Mouse (Mus musculus) lung, embryonic 14.5 days (tissue): ENCODE results near the gene Akap2. TPM values are rescaled to one million over a fixed set of nuclear protein-coding genes. Genes with fewer than 3 reads are reported as not detected.

Experiments used
- ATAC-seq: fragments of 200-750 bp; cut with Nextera tagmentation; 2 replicates; pipeline ENCODE4 v1.8.0; 2017; ENCODE audit warnings: mild to moderate bottlenecking, moderate TSS enrichment, moderate library complexity; ENCODE audit not compliant: insufficient read depth
- DNase-seq: peaks from one replicate; pipeline ENCODE4 v3.0.0-alpha.2; 2015
- H3K27ac ChIP-seq: fragments of 300-500 bp; sonication (generic); 2 replicates; pipeline ENCODE4 v1.5.1; 2014; ENCODE audit warnings: low read depth, mild to moderate bottlenecking, moderate library complexity
- H3K27me3 ChIP-seq: fragments of 300-500 bp; sonication (generic); 2 replicates; pipeline ENCODE4 v1.6.1; 2014; ENCODE audit warnings: low read length, control low read depth; ENCODE audit not compliant: insufficient read depth
- H3K36me3 ChIP-seq: fragments of 300-500 bp; sonication (generic); 2 replicates; pipeline ENCODE4 v1.6.1; 2014; ENCODE audit warnings: control low read depth; ENCODE audit not compliant: insufficient read depth
- H3K4me1 ChIP-seq: fragments of 300-500 bp; sonication (generic); 2 replicates; pipeline ENCODE4 v1.6.1; 2014; ENCODE audit warnings: antibody characterized with exemption, control low read depth; ENCODE audit not compliant: insufficient read depth
- H3K4me2 ChIP-seq: fragments of 300-500 bp; sonication (generic); 2 replicates; pipeline ENCODE4 v1.6.1; 2014; ENCODE audit warnings: mild to moderate bottlenecking
- H3K4me3 ChIP-seq: fragments of 300-500 bp; sonication (generic); 2 replicates; pipeline ENCODE4 v1.5.1; 2014; ENCODE audit warnings: low read depth, low read length
- H3K9ac ChIP-seq: fragments of 300-500 bp; sonication (generic); 2 replicates; pipeline ENCODE4 v1.6.1; 2014
- H3K9me3 ChIP-seq: fragments of 300-500 bp; sonication (generic); 2 replicates; pipeline ENCODE4 v1.6.1; 2016; ENCODE audit warnings: low read depth, low read length, control low read depth
- CTCF ChIP-seq: IDR thresholded peaks from 2 replicates; pipeline ENCODE4 v1.5.1; 2016; ENCODE audit warnings: antibody characterized with exemption, low read depth
- WGBS: fragments of 180-500 bp; shearing (Covaris S2); extraction: QIAGEN DNeasy Blood & Tissue Kit; methylation state at CpG from one replicate; pipeline ENCODE4 v1.1.7; 2014; 5-methylcytosine and 5-hydroxymethylcytosine counted together
- polyA plus RNA-seq: library from polyadenylated mRNA; unstranded; fragments of >200 nt; fragmentation: Nextera tagmentation; extraction: Ambion mirVana; gene quantifications from 2 replicates; pipeline ENCODE4 v1.2.1, GENCODE M21; 2014

Akap2 gene
- polyA plus RNA-seq, 1 experiment from 2014 or later, result 51.9 TPM

GRCm38 (mm10) chr4:57861166-57861565, 143.7 kb downstream of the Akap2 start:
- WGBS, result 59% methylated on average over 6 of the region's 6 CpGs
- Histone ChIP-seq H3K4me1 (peaks cover 8% of the 10 kb centered on the region), H3K27me3 (no peaks in the 10 kb centered on the region), H3K4me3 (no peak overlapping the region), H3K36me3 (peaks cover 37% of the 10 kb centered on the region), H3K27ac (no peak overlapping the region), H3K9me3 (no peaks in the 10 kb centered on the region), H3K9ac (no peak overlapping the region), H3K4me2 (no peak overlapping the region)
- no peak for DNase-seq
- TF ChIP-seq CTCF, result no peak
- no peak for ATAC-seq

- ATAC-seq, result no peak
- no peak overlapping the region for H3K4me3 ChIP-seq
- no peak overlapping the region for H3K27ac ChIP-seq
- no peaks in the 10 kb centered on the region for H3K27me3 ChIP-seq
- 46% methylated on average over 8 of the region's 8 CpGs for WGBS
- H3K36me3 ChIP-seq, result peaks cover 30% of the 10 kb centered on the region
- H3K4me2 ChIP-seq, result peak overlapping the region; percentile 12; the same call in 1 of the 2 replicates
- H3K9me3 ChIP-seq, result no peaks in the 10 kb centered on the region
- no peak overlapping the region for H3K9ac ChIP-seq
- TF ChIP-seq CTCF, result no peak
- peaks cover 8% of the 10 kb centered on the region for H3K4me1 ChIP-seq
- DNase-seq, result peak; percentile 71
Observed at GRCm38 (mm10) chr4:57861856-57862255, 144.4 kb downstream of the Akap2 start.

- no peak for ATAC-seq
- Histone ChIP-seq H3K36me3 (peaks cover 24% of the 10 kb centered on the region), H3K9ac (no peak overlapping the region), H3K27ac (no peak overlapping the region; the same call in 1 of the 2 replicates), H3K9me3 (no peaks in the 10 kb centered on the region), H3K4me1 (peaks cover 8% of the 10 kb centered on the region), H3K4me3 (no peak overlapping the region), H3K4me2 (no peak overlapping the region), H3K27me3 (no peaks in the 10 kb centered on the region)
- WGBS, result 72% methylated on average over 9 of the region's 9 CpGs
- no peak for TF ChIP-seq CTCF
- no peak for DNase-seq
Observed at GRCm38 (mm10) chr4:57862269-57862986, 145.0 kb downstream of the Akap2 start.

- Histone ChIP-seq H3K27ac (no peak overlapping the region), H3K36me3 (no peaks in the 10 kb centered on the region; the same call in 1 of the 2 replicates), H3K4me3 (no peak overlapping the region), H3K4me2 (no peak overlapping the region), H3K4me1 (peaks cover 6% of the 10 kb centered on the region), H3K27me3 (no peaks in the 10 kb centered on the region), H3K9me3 (no peaks in the 10 kb centered on the region), H3K9ac (no peak overlapping the region)
- DNase-seq (peak; percentile 48), ATAC-seq (no peak)
- WGBS, result 20% methylated on average over 2 of the region's 2 CpGs
- no peak for TF ChIP-seq CTCF
Observed at GRCm38 (mm10) chr4:57866088-57866487, 148.6 kb downstream of the Akap2 start.

GRCm38 (mm10) chr4:57866990-57867389, 149.5 kb downstream of the Akap2 start:
- Histone ChIP-seq H3K27me3 (no peaks in the 10 kb centered on the region), H3K9me3 (no peaks in the 10 kb centered on the region), H3K4me1 (peaks cover 3% of the 10 kb centered on the region; the same call in 1 of the 2 replicates), H3K27ac (no peak overlapping the region), H3K4me2 (no peak overlapping the region), H3K36me3 (no peaks in the 10 kb centered on the region; the same call in 1 of the 2 replicates), H3K4me3 (no peak overlapping the region), H3K9ac (no peak overlapping the region)
- DNase-seq, result no peak
- WGBS, result 39% methylated on average over 9 of the region's 9 CpGs
- no peak for ATAC-seq
- no peak for TF ChIP-seq CTCF

GRCm38 (mm10) chr4:57867454-57867853, 150.0 kb downstream of the Akap2 start:
- H3K9ac ChIP-seq, result no peak overlapping the region
- WGBS, result 43% methylated on average over 10 of the region's 10 CpGs
- no peak overlapping the region for H3K27ac ChIP-seq
- H3K4me2 ChIP-seq, result no peak overlapping the region
- H3K4me3 ChIP-seq, result no peak overlapping the region
- H3K36me3 ChIP-seq, result no peaks in the 10 kb centered on the region; the same call in 1 of the 2 replicates
- no peaks in the 10 kb centered on the region for H3K9me3 ChIP-seq
- ATAC-seq (no peak), DNase-seq (peak; percentile 21)
- H3K4me1 ChIP-seq, result no peaks in the 10 kb centered on the region
- TF ChIP-seq CTCF, result no peak
- no peaks in the 10 kb centered on the region for H3K27me3 ChIP-seq

- no peak for TF ChIP-seq CTCF
- no peak for DNase-seq
- peaks cover 6% of the 10 kb centered on the region; the same call in 1 of the 2 replicates for H3K4me1 ChIP-seq
- no peaks in the 10 kb centered on the region for H3K36me3 ChIP-seq
- no peak overlapping the region for H3K27ac ChIP-seq
- no peak for ATAC-seq
- no peaks in the 10 kb centered on the region for H3K9me3 ChIP-seq
- 88% methylated on average over 5 of the region's 5 CpGs for WGBS
- H3K9ac ChIP-seq, result no peak overlapping the region
- no peak overlapping the region for H3K4me3 ChIP-seq
- H3K27me3 ChIP-seq, result no peaks in the 10 kb centered on the region
- no peak overlapping the region for H3K4me2 ChIP-seq
Observed at GRCm38 (mm10) chr4:57879137-57879536, 161.7 kb downstream of the Akap2 start.
